Comparison of ENCODE assay signal across 11 mouse cellular contexts in genomic region chr16:64845947-64846346, GRCm38 (mm10). TPM values are rescaled to one million over a fixed set of nuclear protein-coding genes. Genes with fewer than 3 reads are reported as not detected.
DNase-seq lines count a peak whose midpoint lies in the region; ATAC-seq and TF ChIP-seq lines count a peak whose summit lies in the region.
"Had no signal": no experiment of that assay in that cellular context is flagged by ENCODE, and none has a peak within 500 bp of the region (broad histone marks: within the 10 kb centered on the region; RNA-seq: fewer than 3 reads in every experiment).

No protein-coding gene starts in this region.

- no peak overlapping the region for H3K4me2 ChIP-seq in intestine, postnatal 0 days (replicated peaks; ENCODE audit: low read depth)
- H3K4me2 ChIP-seq in intestine, embryonic 16.5 days (ENCODE audit: low read depth, low read length): no peak overlapping the region
- H3K4me2 ChIP-seq: kidney, embryonic 15.5 days; limb, embryonic 12.5 days; midbrain, embryonic 15.5 days had no signal

- no peaks in the 10 kb centered on the region for H3K36me3 ChIP-seq in intestine, postnatal 0 days (ENCODE audit: control insufficient read depth, insufficient read depth)
- no peaks in the 10 kb centered on the region for H3K36me3 ChIP-seq in intestine, embryonic 16.5 days (ENCODE audit: control insufficient read depth, insufficient read depth, low read length)
- H3K36me3 ChIP-seq: kidney, embryonic 15.5 days; limb, embryonic 12.5 days; midbrain, embryonic 15.5 days had no signal

- H3K27me3 ChIP-seq in intestine, postnatal 0 days (replicated peaks; ENCODE audit: control insufficient read depth, insufficient read depth, low read length): no peaks in the 10 kb centered on the region
- no peaks in the 10 kb centered on the region for H3K27me3 ChIP-seq in intestine, embryonic 16.5 days (replicated peaks; ENCODE audit: control insufficient read depth, insufficient read depth, low read length)
- H3K27me3 ChIP-seq: kidney, embryonic 15.5 days; limb, embryonic 12.5 days; midbrain, embryonic 15.5 days had no signal

- no peaks in the 10 kb centered on the region for H3K9me3 ChIP-seq in intestine, postnatal 0 days (ENCODE audit: control insufficient read depth)
- no peaks in the 10 kb centered on the region for H3K9me3 ChIP-seq in intestine, embryonic 16.5 days (ENCODE audit: control insufficient read depth, low read length)
- H3K9me3 ChIP-seq: kidney, embryonic 15.5 days; limb, embryonic 12.5 days; midbrain, embryonic 15.5 days had no signal

- H3K4me3 ChIP-seq in intestine, postnatal 0 days (ENCODE audit: low read depth, low read length): no peak overlapping the region
- H3K4me3 ChIP-seq in intestine, embryonic 16.5 days (ENCODE audit: low read length): no peak overlapping the region
- no peak overlapping the region for H3K4me3 ChIP-seq in bone marrow, adult 2 months (replicated peaks; ENCODE audit: control insufficient read depth, low read depth, low read length)
- H3K4me3 ChIP-seq: kidney, embryonic 15.5 days; limb, embryonic 12.5 days; midbrain, embryonic 15.5 days had no signal

- TF ChIP-seq CTCF in intestine, postnatal 0 days (IDR thresholded peaks at IDR 0.05; ENCODE audit: low read depth): peak; percentile 47
- TF ChIP-seq CTCF in bone marrow, adult 2 months (IDR thresholded peaks at IDR 0.05; ENCODE audit: control insufficient read depth, insufficient read depth, low read length): peak; percentile 50; the same call in 1 of the 2 replicates

- no peak for TF ChIP-seq POLR2A in bone marrow, adult 2 months (IDR thresholded peaks at IDR 0.05; ENCODE audit: borderline replicate concordance, control insufficient read depth, low read depth, low read length)

- WGBS in intestine, postnatal 0 days: 88% methylated on average over 8 of the region's 8 CpGs
- WGBS in intestine, embryonic 16.5 days: 89% methylated on average over 8 of the region's 8 CpGs
- 72% methylated on average over 8 of the region's 8 CpGs for WGBS in bone marrow, adult 2 months

- no peak for ATAC-seq in intestine, postnatal 0 days
- ATAC-seq in intestine, embryonic 16.5 days: no peak
- ATAC-seq in cerebellum, adult (ENCODE audit: insufficient number of reproducible peaks, low FRiP score, low TSS enrichment): no peak
- ATAC-seq: midbrain, embryonic 15.5 days had no signal

- H3K4me1 ChIP-seq in intestine, postnatal 0 days (replicated peaks; ENCODE audit: control insufficient read depth, insufficient read depth, low read length): no peaks in the 10 kb centered on the region
- H3K4me1 ChIP-seq in intestine, embryonic 16.5 days (ENCODE audit: control insufficient read depth, insufficient read depth, low read length): peaks cover 2% of the 10 kb centered on the region; the same call in 1 of the 2 replicates
- H3K4me1 ChIP-seq in bone marrow, adult 2 months (ENCODE audit: control insufficient read depth, insufficient read depth, low read length): no peaks in the 10 kb centered on the region; the same call in 1 of the 2 replicates

- peak; percentile 54 for DNase-seq in CD4-positive helper T cell, adult 2 months (ENCODE audit: low read depth, low spot score)
- DNase-seq in spleen, adult 12 weeks (ENCODE audit: low spot score): peak; percentile 13
- DNase-seq in ovary, postnatal 10 days (ENCODE audit: low spot score): no peak
- no peak for DNase-seq in cerebellum, adult 9-11 months

- no peak overlapping the region for H3K9ac ChIP-seq in intestine, postnatal 0 days (ENCODE audit: low read depth, low read length)
- no peak overlapping the region for H3K9ac ChIP-seq in intestine, embryonic 16.5 days (ENCODE audit: low read depth, low read length)
- H3K9ac ChIP-seq: kidney, embryonic 15.5 days; limb, embryonic 12.5 days; midbrain, embryonic 15.5 days had no signal

- H3K27ac ChIP-seq in intestine, postnatal 0 days (ENCODE audit: low read depth, low read length): no peak overlapping the region
- H3K27ac ChIP-seq in intestine, embryonic 16.5 days (ENCODE audit: low read length): no peak overlapping the region
- no peak overlapping the region for H3K27ac ChIP-seq in bone marrow, adult 2 months (ENCODE audit: control insufficient read depth, insufficient read depth, low read depth, low read length, poor library complexity)
- H3K27ac ChIP-seq: kidney, embryonic 15.5 days; limb, embryonic 12.5 days; midbrain, embryonic 15.5 days had no signal

RNA-seq across cellular contexts. Expression of gene Zfp654, which starts 5.5 kb away (rescaled TPM):
- 2.5 and 2.8 TPM in 2 replicates for polyA plus RNA-seq in intestine, postnatal 0 days (2015; fragmentation: Nextera tagmentation; extraction: Ambion mirVana)
- 3.7 and 4.0 TPM in 2 replicates for polyA plus RNA-seq in intestine, embryonic 16.5 days (2015; fragmentation: Nextera tagmentation; extraction: Ambion mirVana)
- 2.1 and 4.6 TPM in 2 replicates for polyA plus RNA-seq in bone marrow, adult 2 months (2011; ENCODE audit: insufficient read depth, insufficient read length, low replicate concordance, missing spikeins)

RNA-seq across cellular contexts. Expression of gene Cggbp1, which starts 5.8 kb away (rescaled TPM):
- polyA plus RNA-seq in intestine, postnatal 0 days (2015; fragmentation: Nextera tagmentation; extraction: Ambion mirVana): 34.4 and 37.7 TPM in 2 replicates
- 47.2 and 48.7 TPM in 2 replicates for polyA plus RNA-seq in intestine, embryonic 16.5 days (2015; fragmentation: Nextera tagmentation; extraction: Ambion mirVana)
- polyA plus RNA-seq in bone marrow, adult 2 months (2011; ENCODE audit: insufficient read depth, insufficient read length, low replicate concordance, missing spikeins): 21.6 and 39.3 TPM in 2 replicates

Comparison
In these comparisons a context has a peak if more than half of its experiments do, and no peak if none do; other contexts are left out.
1. DNase-seq: peak in CD4-positive helper T cell, adult 2 months (single experiment) and spleen, adult 12 weeks (single experiment); none in ovary, postnatal 10 days (single experiment) and cerebellum, adult 9-11 months (single experiment).